Mouse (Mus musculus) testis, adult 2 months (tissue): Measurements from ENCODE around the gene Rabif.

ENCODE experiments used
- CTCF ChIP-seq: fragments of 200-500 bp; IDR thresholded peaks from 2 replicates; pipeline ENCODE4 v1.5.1; 2012; ENCODE audit warnings: low read depth, mild to moderate bottlenecking, inconsistent platforms, low read length, moderate library complexity; ENCODE audit not compliant: control insufficient read depth, insufficient read depth, insufficient replicate concordance
- POLR2A ChIP-seq: fragments of 200-500 bp; IDR thresholded peaks from 2 replicates; pipeline ENCODE4 v1.6.1; 2012; ENCODE audit warnings: low read depth, mild to moderate bottlenecking, inconsistent platforms, low read length, moderate library complexity; ENCODE audit not compliant: control insufficient read depth

DNA sequence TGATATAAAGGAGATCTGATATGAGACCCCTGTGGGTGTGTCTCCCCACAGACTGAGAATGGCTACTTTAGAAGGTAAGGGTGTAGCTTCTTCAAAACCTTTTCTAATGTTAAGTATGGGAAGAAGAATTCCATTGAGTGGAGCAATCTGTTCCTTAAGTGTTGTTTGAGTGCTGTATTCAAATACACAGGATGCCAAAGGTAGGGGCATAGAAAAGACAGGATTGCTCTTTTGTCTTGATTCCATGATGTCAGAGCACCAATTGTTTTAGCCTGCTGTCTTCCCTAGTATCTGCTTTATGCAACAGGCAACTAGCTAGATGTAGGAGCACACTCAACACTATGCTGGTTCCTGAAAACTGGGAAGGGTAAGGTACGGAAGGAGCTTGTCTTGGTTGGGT lies 40.6 kb downstream of the Rabif start:
- TF ChIP-seq POLR2A: no peak
- no peak for TF ChIP-seq CTCF
